Mouse (Mus musculus): ENCODE data around the gene Pkp4.

GRCm38 (mm10) chr2:59184107-59185064 lies 23.7 kb downstream of the Pkp4 start:
- TF ChIP-seq CTCF (IDR thresholded peaks at IDR 0.05; ENCODE audit: low read depth) (no peak), EP300 (IDR thresholded peaks at IDR 0.05; ENCODE audit: low read depth) (no peak)
